Mouse (Mus musculus): ENCODE data around the gene Whrn.

- TF ChIP-seq POLR2A (IDR thresholded peaks at IDR 0.05; ENCODE audit: control insufficient read depth, low read depth, low read length) (no peak), CTCF (IDR thresholded peaks at IDR 0.05; ENCODE audit: control insufficient read depth, insufficient read depth, insufficient replicate concordance, low read depth, low read length) (no peak)
Measured at GRCm38 (mm10) chr4:63403040-63403959, 92.5 kb downstream of the Whrn start, which contains the start of gene Akna.
